Mouse (Mus musculus): ENCODE data around the gene Ehd1. TPM values are rescaled to one million over a fixed set of nuclear protein-coding genes. Genes with fewer than 3 reads are reported as not detected.

Gene Ehd1
- total RNA-seq, 2 experiments from 2014 or later, result 20.6 to 21.6 TPM

DNA sequence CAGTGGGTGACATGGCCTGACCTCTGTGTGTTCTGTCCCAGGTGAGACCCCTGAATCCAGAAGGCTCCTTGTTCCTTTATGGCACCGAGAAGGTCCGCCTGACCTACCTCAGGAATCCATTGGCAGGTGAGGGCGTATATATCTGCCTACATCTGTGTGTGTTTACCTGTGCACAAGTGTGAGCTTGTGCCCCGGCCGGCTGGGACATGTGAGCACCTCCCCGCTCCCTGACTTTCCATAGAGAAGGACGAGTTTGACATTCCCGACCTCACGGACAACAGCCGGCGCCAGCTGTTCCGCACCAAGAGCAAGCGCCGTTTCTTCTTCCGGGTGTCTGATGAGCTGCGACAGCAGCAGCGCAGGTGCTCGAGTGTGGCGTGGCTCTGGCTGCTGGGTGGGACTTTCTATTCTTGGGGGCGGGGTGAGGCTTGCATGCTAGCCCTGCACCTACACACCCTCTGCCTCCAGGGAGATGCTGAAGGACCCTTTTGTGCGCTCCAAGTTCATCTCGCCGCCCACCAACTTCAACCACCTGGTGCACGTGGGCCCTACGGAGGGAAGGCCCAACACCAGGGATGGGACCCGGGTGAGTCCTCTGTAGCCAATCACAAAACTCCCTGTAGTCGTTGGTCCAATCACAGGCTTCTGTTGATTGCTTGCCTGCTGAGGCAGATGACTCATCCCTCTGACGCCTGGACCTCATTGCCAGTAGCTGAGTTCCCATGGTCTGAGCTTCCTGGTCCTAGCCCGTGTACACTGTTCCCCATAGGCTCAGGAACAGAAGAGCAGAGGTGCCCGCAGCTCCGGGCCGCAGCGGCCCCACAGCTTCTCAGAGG, 45.5 kb downstream of the Ehd1 start:
- ATAC-seq (replicated peaks; ENCODE audit: poor library complexity, severe bottlenecking), result no peak

DNA sequence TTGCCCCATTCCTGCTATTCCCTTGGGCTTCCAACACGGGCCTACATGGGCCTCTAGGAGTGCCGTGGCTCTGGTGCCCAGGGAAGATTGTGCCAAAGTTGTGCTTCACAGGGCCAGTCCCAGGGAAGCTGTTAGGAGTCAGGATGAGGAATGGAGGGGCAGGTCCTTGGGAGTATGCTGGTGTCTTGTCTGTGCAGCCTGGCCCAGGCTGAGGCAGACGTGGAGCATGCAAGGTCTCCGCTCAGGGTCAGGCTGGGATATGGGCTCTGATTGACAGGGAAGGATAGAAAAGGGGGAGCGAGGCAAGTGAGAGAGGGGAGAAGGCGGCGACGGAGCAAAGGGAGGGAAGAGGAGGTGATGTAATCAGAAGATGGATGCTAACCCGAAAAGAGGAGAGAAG, 48.2 kb downstream of the Ehd1 start:
- ATAC-seq (replicated peaks; ENCODE audit: poor library complexity, severe bottlenecking), result no peak

GRCm38 (mm10) chr19:6331178-6331577, 54.7 kb downstream of the Ehd1 start:
- ATAC-seq (replicated peaks; ENCODE audit: poor library complexity, severe bottlenecking), result peak; percentile 53

- peak; percentile 33 for ATAC-seq (replicated peaks; ENCODE audit: poor library complexity, severe bottlenecking)
Measured at GRCm38 (mm10) chr19:6331719-6332516, 55.4 kb downstream of the Ehd1 start.

- no peak for ATAC-seq (replicated peaks; ENCODE audit: poor library complexity, severe bottlenecking)
Measured at GRCm38 (mm10) chr19:6333761-6334595, 57.5 kb downstream of the Ehd1 start.

DNA sequence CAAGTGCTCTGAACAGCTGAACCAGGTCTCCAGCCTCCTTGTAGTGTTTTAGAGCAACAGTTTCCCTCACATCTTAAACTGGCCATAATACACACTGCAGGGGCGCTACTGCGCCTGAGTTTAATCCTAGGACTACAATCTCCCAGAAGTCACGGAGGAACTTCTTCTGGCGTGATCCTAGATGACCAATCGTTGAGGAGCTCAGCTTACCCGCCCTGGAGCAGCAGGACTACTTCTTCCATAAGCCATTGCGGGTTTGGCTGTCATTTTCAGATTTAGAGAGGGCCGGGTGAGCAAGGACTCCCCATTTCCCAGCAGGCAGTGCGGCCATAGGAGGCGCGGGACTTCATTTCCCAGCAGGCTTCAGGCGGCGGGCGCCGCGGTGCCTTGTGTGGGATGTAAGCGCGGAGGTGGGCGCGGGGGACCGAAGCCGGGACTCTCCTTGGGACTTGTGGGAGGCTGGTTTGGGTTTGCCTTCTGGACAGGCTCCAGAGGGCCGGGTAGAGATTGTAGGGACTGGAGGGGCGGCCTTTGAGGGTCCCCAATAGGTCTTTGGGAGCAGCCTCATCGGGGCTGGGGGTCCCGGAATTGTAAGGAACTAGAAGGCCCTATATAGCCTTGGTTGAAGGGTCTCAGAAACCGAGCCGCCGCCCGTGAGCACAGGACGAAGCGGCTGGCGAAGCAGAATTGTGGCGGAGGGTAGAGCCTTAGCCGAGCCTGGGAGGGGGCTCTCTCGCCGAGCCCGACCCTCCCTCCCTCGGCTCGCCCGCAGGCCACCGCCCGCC, 58.3 kb downstream of the Ehd1 start, which contains the start of gene Men1:
Gene Men1 (plus strand): TSS at position 307 of the 785 bp plus-strand sequence.
- peak; percentile 80 for ATAC-seq (replicated peaks; ENCODE audit: poor library complexity, severe bottlenecking)

GRCm38 (mm10) chr19:6335458-6335827, 58.9 kb downstream of the Ehd1 start:
- ATAC-seq (replicated peaks; ENCODE audit: poor library complexity, severe bottlenecking), result no peak

DNA sequence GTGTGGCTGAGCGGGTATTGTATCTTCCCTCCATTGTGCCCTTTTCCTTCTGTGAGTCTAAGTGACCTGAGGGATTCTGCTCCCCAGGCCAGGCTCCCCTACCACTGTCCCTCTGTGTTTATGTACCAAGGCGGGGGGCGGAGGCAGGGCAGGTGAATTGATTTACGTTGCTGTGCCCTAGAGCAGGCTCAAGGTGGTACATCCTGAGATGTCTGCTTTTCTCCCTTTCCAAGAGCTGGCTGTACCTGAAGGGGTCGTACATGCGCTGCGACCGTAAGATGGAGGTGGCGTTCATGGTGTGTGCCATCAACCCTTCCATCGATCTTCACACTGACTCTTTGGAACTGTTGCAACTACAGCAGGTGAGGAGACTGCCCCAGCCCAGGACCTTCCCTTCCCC, 60.4 kb downstream of the Ehd1 start:
- ATAC-seq (replicated peaks; ENCODE audit: poor library complexity, severe bottlenecking), result no peak

DNA sequence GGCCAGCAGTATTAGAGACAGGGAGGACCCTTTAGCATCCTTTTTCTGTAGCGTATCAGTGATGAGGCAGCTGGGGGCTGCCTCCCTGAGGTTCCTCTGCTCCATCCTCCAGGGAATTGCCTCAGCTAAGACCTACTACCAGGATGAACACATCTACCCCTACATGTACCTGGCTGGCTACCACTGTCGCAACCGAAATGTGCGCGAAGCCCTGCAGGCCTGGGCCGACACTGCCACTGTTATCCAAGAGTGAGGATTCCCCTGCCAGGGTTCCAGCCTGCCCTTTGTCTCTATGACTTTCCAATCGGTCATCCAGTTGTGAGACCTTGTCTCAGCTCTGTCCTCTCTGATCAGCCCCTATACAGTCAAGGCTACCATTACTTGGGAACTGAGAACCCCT, 61.6 kb downstream of the Ehd1 start:
- no peak for ATAC-seq (replicated peaks; ENCODE audit: poor library complexity, severe bottlenecking)

DNA sequence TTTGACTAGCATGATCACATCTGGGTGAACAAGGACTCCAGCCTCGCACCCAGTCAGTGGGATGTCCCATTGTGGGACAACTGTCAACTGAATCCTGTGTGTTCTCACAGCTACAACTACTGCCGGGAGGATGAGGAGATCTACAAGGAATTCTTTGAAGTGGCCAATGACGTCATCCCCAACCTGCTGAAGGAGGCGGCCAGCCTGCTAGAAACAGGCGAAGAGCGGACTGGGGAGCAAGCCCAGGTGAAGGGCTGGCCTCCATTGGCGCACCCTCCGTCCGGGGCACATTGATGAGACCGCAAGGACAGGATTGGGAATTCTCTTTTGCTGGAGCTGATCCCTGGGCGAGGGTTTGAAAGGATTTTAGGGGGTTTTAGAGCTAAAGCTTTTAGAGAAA, 62.2 kb downstream of the Ehd1 start:
- no peak for ATAC-seq (replicated peaks; ENCODE audit: poor library complexity, severe bottlenecking)

- no peak for ATAC-seq (replicated peaks; ENCODE audit: poor library complexity, severe bottlenecking)
Measured at GRCm38 (mm10) chr19:6339191-6339590, 62.7 kb downstream of the Ehd1 start.

GRCm38 (mm10) chr19:6339890-6340504, 63.5 kb downstream of the Ehd1 start:
- ATAC-seq (replicated peaks; ENCODE audit: poor library complexity, severe bottlenecking), result peak; percentile 42

GRCm38 (mm10) chr19:6340524-6341452, 64.3 kb downstream of the Ehd1 start, which contains the start of gene Map4k2:
Map4k2 (plus strand) TSS chr19:6341135.
- ATAC-seq (replicated peaks; ENCODE audit: poor library complexity, severe bottlenecking), result peak; percentile 61

DNA sequence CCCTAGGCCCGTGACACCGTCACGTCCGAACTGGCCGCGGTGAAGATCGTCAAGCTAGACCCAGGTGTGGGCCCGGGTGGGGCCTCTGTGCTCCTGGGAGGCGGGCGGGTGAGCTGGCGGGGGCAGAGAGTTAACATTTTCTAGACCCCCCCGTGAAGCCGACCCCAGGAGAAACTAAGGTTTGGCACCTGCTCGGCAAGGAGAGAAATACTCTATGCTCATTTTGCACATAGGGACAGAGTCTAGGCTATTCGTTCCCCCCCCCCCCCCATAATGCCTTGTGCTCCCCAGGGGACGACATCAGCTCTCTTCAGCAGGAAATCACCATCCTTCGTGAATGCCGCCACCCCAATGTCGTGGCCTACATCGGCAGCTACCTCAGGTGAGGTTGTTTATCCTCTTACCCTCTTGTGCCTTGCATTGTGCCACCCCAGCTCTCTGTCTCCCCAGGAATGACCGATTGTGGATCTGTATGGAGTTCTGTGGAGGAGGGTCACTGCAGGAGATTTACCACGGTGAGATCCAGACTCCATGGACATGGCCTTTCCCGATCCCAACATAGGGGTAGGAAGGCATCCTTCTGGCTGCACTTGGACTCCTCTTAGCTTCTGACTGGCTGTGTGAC, 65.0 kb downstream of the Ehd1 start:
- no peak for ATAC-seq (replicated peaks; ENCODE audit: poor library complexity, severe bottlenecking)

DNA sequence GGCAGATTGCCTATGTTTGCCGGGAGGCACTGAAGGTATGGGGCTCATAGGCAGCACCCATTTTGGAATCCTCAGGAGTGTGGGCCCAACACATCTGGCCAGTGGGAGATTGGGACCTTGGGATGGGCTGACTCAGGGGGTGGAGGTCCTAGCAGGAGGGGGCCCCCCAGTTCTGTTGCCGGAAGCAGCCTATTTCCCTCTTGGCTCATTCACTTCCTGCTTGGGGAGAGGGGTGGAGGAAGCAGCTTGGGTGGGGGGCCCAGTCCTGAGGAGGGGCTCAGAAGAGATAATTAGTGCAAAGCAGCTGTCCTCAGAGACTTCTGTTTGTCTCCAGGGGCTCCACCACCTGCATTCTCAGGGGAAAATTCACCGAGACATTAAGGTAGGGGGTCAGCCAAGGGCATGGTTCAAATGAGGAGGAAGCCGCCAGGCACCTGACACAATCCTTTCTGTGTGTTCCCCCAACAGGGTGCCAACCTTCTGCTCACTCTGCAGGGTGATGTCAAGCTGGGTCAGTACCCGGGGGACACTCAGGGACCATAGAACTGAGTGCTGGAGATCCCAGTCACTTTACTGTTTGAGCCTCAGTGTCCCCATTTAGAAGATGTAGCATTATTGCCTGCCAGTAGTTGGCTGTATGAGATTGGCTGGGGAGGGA, 65.9 kb downstream of the Ehd1 start:
- ATAC-seq (replicated peaks; ENCODE audit: poor library complexity, severe bottlenecking), result no peak

DNA sequence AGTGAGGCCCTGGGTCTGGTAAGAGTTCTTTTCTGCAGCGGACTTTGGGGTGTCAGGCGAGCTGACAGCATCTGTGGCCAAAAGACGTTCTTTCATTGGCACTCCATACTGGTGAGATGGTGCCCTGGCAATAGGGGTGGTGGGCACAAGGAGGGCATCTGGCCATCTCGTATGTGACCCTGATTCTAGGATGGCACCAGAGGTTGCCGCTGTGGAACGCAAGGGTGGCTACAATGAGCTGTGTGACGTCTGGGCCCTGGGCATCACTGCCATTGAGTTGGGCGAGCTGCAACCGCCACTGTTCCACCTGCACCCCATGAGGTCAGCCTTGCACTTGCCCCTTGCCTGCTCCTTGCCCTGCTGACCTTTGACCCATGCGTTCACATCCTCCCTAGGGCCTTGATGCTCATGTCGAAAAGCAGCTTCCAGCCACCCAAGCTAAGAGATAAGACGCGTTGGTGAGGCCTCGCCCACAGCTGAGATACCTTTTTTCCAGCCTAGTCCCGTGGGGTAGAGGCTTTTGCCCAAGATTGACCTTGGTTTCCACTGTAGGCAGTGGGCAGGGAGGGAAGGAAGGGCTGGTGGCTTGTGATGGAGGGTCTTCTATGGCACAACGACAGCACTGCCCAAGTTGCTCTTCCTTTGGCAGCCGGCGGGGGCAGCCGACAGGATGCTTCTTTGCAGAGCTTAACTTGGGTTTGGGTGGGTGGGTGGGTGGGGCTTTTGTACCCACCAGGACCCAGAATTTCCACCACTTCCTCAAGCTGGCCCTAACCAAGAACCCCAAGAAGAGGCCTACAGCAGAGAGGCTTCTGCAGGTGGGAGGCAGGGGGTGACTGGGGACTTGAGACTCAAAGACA, 66.8 kb downstream of the Ehd1 start:
- no peak for ATAC-seq (replicated peaks; ENCODE audit: poor library complexity, severe bottlenecking)

Measured in granulocyte monocyte progenitor cell, adult 5-6 weeks (primary cell).